Mouse (Mus musculus): Measurements from ENCODE around the gene Nsg2. TPM values are rescaled to one million over a fixed set of nuclear protein-coding genes. Genes with fewer than 3 reads are reported as not detected.
"Not testable (repeated sequence)": the region's sequence is repeated elsewhere in the genome, so short reads cannot be mapped to it uniquely, and the experiment has no call there.

Nsg2 gene
- polyA plus RNA-seq, 1 experiment from 2014 or later = 212 TPM

- H3K9ac ChIP-seq = no peak overlapping the region
- no peak overlapping the region for H3K27ac ChIP-seq
- ATAC-seq (ENCODE audit: low FRiP score, low read depth) = no peak
- no peaks in the 10 kb centered on the region for H3K36me3 ChIP-seq
- H3K4me1 ChIP-seq = no peaks in the 10 kb centered on the region
- H3K4me3 ChIP-seq = no peak overlapping the region
- H3K27me3 ChIP-seq (replicated peaks) = no peaks in the 10 kb centered on the region
- 59% methylated on average over 2 of the region's 2 CpGs for WGBS
- peaks cover 8% of the 10 kb centered on the region for H3K9me3 ChIP-seq
- H3K4me2 ChIP-seq (replicated peaks) = no peak overlapping the region
These were observed 15.5 kb upstream of the Nsg2 start for GRCm38 (mm10) chr11:31984786-31985185.

- Histone ChIP-seq H3K9ac (no peak overlapping the region), H3K4me3 (no peak overlapping the region), H3K4me1 (no peaks in the 10 kb centered on the region), H3K4me2 (replicated peaks) (no peak overlapping the region), H3K9me3 (no peaks in the 10 kb centered on the region), H3K36me3 (no peaks in the 10 kb centered on the region), H3K27ac (no peak overlapping the region), H3K27me3 (replicated peaks) (no peaks in the 10 kb centered on the region)
- 91% methylated on average over 3 of the region's 3 CpGs for WGBS
- ATAC-seq (ENCODE audit: low FRiP score, low read depth) = no peak
These were observed 7.7 kb upstream of the Nsg2 start for GRCm38 (mm10) chr11:31992535-31992934.

GRCm38 (mm10) chr11:31999716-32000115 lies 547 bp upstream of the Nsg2 start:
- no peaks in the 10 kb centered on the region for H3K9me3 ChIP-seq
- H3K4me3 ChIP-seq = no peak overlapping the region
- 44% methylated on average over 2 of the region's 2 CpGs for WGBS
- no peak overlapping the region for H3K27ac ChIP-seq
- H3K36me3 ChIP-seq = peaks cover 13% of the 10 kb centered on the region
- no peak overlapping the region for H3K9ac ChIP-seq
- H3K4me1 ChIP-seq = peaks cover 18% of the 10 kb centered on the region
- no peaks in the 10 kb centered on the region for H3K27me3 ChIP-seq (replicated peaks)
- no peak for ATAC-seq (ENCODE audit: low FRiP score, low read depth)
- H3K4me2 ChIP-seq (replicated peaks) = no peak overlapping the region

- Histone ChIP-seq H3K9me3 (peaks cover 5% of the 10 kb centered on the region), H3K36me3 (peaks cover 29% of the 10 kb centered on the region), H3K4me2 (replicated peaks) (peak overlapping the region; percentile 53), H3K9ac (peak overlapping the region; percentile 73), H3K4me3 (peak overlapping the region; percentile 42), H3K27me3 (replicated peaks) (no peaks in the 10 kb centered on the region), H3K27ac (peak overlapping the region; percentile 87), H3K4me1 (peaks cover 18% of the 10 kb centered on the region)
- under 1% methylated on average over 11 of the region's 11 CpGs for WGBS
- ATAC-seq (ENCODE audit: low FRiP score, low read depth) = no peak
These were observed 1.1 kb downstream of the Nsg2 start for GRCm38 (mm10) chr11:32001181-32001910.

GRCm38 (mm10) chr11:32002670-32003072 lies 2.4 kb downstream of the Nsg2 start:
- no peaks in the 10 kb centered on the region for H3K27me3 ChIP-seq (replicated peaks)
- WGBS = 3% methylated on average over 5 of the region's 5 CpGs
- peak; percentile 82 for ATAC-seq (ENCODE audit: low FRiP score, low read depth)
- H3K27ac ChIP-seq = 0 out of 2 replicates have a peak overlapping the region, but pooled peaks have one; percentile 87
- peak overlapping the region; percentile 73 for H3K9ac ChIP-seq
- peaks cover 18% of the 10 kb centered on the region for H3K4me1 ChIP-seq
- H3K9me3 ChIP-seq = peaks cover 17% of the 10 kb centered on the region
- H3K4me2 ChIP-seq (replicated peaks) = peak overlapping the region; percentile 53
- H3K36me3 ChIP-seq = peaks cover 42% of the 10 kb centered on the region
- peak overlapping the region; percentile 42 for H3K4me3 ChIP-seq

GRCm38 (mm10) chr11:32008049-32008448 lies 7.8 kb downstream of the Nsg2 start:
- not testable (repeated sequence) for H3K4me3 ChIP-seq; ATAC-seq (ENCODE audit: low FRiP score, low read depth); H3K4me2 ChIP-seq (replicated peaks); H3K27me3 ChIP-seq (replicated peaks); H3K27ac ChIP-seq; H3K9ac ChIP-seq
- H3K36me3 ChIP-seq = peaks cover 46% of the 10 kb centered on the region
- H3K9me3 ChIP-seq = peaks cover 17% of the 10 kb centered on the region
- WGBS = 94% methylated on average over 3 of the region's 3 CpGs
- H3K4me1 ChIP-seq = peaks cover 49% of the 10 kb centered on the region

GRCm38 (mm10) chr11:32008852-32009251 lies 8.6 kb downstream of the Nsg2 start:
- Histone ChIP-seq H3K36me3 (peaks cover 44% of the 10 kb centered on the region), H3K27me3 (replicated peaks) (no peaks in the 10 kb centered on the region), H3K4me1 (peaks cover 41% of the 10 kb centered on the region), H3K4me2 (replicated peaks) (no peak overlapping the region), H3K9ac (no peak overlapping the region), H3K27ac (no peak overlapping the region), H3K4me3 (no peak overlapping the region), H3K9me3 (peaks cover 17% of the 10 kb centered on the region)
- no peak for ATAC-seq (ENCODE audit: low FRiP score, low read depth)
- 70% methylated on average over 3 of the region's 3 CpGs for WGBS

GRCm38 (mm10) chr11:32009961-32010662 lies 9.8 kb downstream of the Nsg2 start:
- H3K4me1 ChIP-seq = peaks cover 38% of the 10 kb centered on the region
- peak; percentile 77 for ATAC-seq (ENCODE audit: low FRiP score, low read depth)
- peaks cover 34% of the 10 kb centered on the region for H3K36me3 ChIP-seq
- no peaks in the 10 kb centered on the region for H3K27me3 ChIP-seq (replicated peaks)
- H3K9ac ChIP-seq = no peak overlapping the region
- WGBS = 8% methylated on average over 13 of the region's 13 CpGs
- H3K9me3 ChIP-seq = peaks cover 17% of the 10 kb centered on the region
- peak overlapping the region; percentile 41 for H3K4me2 ChIP-seq (replicated peaks)
- H3K27ac ChIP-seq = 0 out of 2 replicates have a peak overlapping the region, but pooled peaks have one; percentile 34
- H3K4me3 ChIP-seq = no peak overlapping the region

GRCm38 (mm10) chr11:32010663-32010970 lies 10.4 kb downstream of the Nsg2 start:
- Histone ChIP-seq H3K36me3 (peaks cover 29% of the 10 kb centered on the region), H3K27me3 (replicated peaks) (no peaks in the 10 kb centered on the region), H3K9ac (no peak overlapping the region), H3K4me3 (no peak overlapping the region), H3K4me2 (replicated peaks) (peak overlapping the region; percentile 41), H3K9me3 (peaks cover 17% of the 10 kb centered on the region), H3K27ac (0 out of 2 replicates have a peak overlapping the region, but pooled peaks have one; percentile 34), H3K4me1 (peaks cover 38% of the 10 kb centered on the region)
- 39% methylated on average over 5 of the region's 5 CpGs for WGBS
- ATAC-seq (ENCODE audit: low FRiP score, low read depth) = 0 out of 2 replicates have a peak, but pooled peaks have one; percentile 11

- H3K27ac ChIP-seq = no peak overlapping the region
These were observed 11.8 kb downstream of the Nsg2 start for GRCm38 (mm10) chr11:32011867-32012603.

GRCm38 (mm10) chr11:32013014-32013427 lies 12.8 kb downstream of the Nsg2 start:
- no peak overlapping the region for H3K9ac ChIP-seq
- H3K4me2 ChIP-seq (replicated peaks) = no peak overlapping the region
- H3K9me3 ChIP-seq = no peaks in the 10 kb centered on the region
- WGBS = 87% methylated on average over 4 of the region's 4 CpGs
- no peak for ATAC-seq (ENCODE audit: low FRiP score, low read depth)
- H3K4me3 ChIP-seq = no peak overlapping the region
- no peak overlapping the region for H3K27ac ChIP-seq
- peaks cover 7% of the 10 kb centered on the region; the same call in 1 of the 2 replicates for H3K36me3 ChIP-seq
- H3K27me3 ChIP-seq (replicated peaks) = no peaks in the 10 kb centered on the region
- H3K4me1 ChIP-seq = peaks cover 53% of the 10 kb centered on the region

More at GRCm38 (mm10) chr11:32011867-32012603, 11.8 kb downstream of the Nsg2 start:
- H3K27me3 ChIP-seq (replicated peaks) = no peaks in the 10 kb centered on the region
- no peak for ATAC-seq (ENCODE audit: low FRiP score, low read depth)
- peaks cover 15% of the 10 kb centered on the region for H3K36me3 ChIP-seq
- no peak overlapping the region for H3K4me3 ChIP-seq
- peaks cover 43% of the 10 kb centered on the region for H3K4me1 ChIP-seq
- peaks cover 5% of the 10 kb centered on the region; the same call in 1 of the 2 replicates for H3K9me3 ChIP-seq
- H3K4me2 ChIP-seq (replicated peaks) = no peak overlapping the region
- no peak overlapping the region for H3K9ac ChIP-seq
- WGBS = 64% methylated on average over 9 of the region's 9 CpGs

GRCm38 (mm10) chr11:32013561-32013960 lies 13.3 kb downstream of the Nsg2 start:
- no peaks in the 10 kb centered on the region for H3K27me3 ChIP-seq (replicated peaks)
- peaks cover 58% of the 10 kb centered on the region for H3K4me1 ChIP-seq
- H3K9ac ChIP-seq = no peak overlapping the region
- H3K9me3 ChIP-seq = no peaks in the 10 kb centered on the region
- H3K4me2 ChIP-seq (replicated peaks) = no peak overlapping the region
- no peak overlapping the region for H3K4me3 ChIP-seq
- ATAC-seq (ENCODE audit: low FRiP score, low read depth) = no peak
- 86% methylated on average over 1 of the region's 1 CpGs for WGBS
- H3K27ac ChIP-seq = no peak overlapping the region
- H3K36me3 ChIP-seq = peaks cover 12% of the 10 kb centered on the region; the same call in 1 of the 2 replicates

All from neural tube, embryonic 12.5 days (tissue).